Mouse (Mus musculus) mouse trophoblast stem cell (cell line): Measurements from ENCODE around the gene Fbln7.

Experiments
- in situ Hi-C, 2 experiments: fragments of 300-500 bp; cut with MseI, MboI; formaldehyde crosslinking; loops; 2 replicates in 1 of 2; 3 replicates in 1 of 2; pipeline ENCODE4 v1.15.1; 2025

Gene Fbln7

DNA sequence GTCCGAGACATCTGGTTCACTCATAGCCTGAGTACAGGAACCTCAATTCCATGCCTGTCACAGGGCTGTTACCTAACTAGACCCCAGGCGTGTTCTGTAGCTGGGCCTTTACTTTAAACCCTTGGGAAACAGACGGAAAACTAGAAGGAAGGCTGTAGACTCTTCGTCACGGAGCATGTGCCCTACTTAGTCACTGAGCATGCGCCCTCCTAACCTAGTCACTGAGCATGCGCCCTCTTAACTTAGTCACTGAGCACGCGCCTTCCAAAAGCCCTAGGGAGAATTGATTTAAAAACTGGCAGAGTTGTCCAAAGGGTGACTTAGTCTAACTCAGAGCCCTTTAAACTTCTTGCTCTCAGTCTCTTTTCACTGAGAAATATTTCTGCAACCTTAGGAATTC, at the start of gene Fbln7:
Fbln7 (plus strand) TSS at position 346 of the 400 bp plus-strand sequence.
- in situ Hi-C loops = no loop called here

DNA sequence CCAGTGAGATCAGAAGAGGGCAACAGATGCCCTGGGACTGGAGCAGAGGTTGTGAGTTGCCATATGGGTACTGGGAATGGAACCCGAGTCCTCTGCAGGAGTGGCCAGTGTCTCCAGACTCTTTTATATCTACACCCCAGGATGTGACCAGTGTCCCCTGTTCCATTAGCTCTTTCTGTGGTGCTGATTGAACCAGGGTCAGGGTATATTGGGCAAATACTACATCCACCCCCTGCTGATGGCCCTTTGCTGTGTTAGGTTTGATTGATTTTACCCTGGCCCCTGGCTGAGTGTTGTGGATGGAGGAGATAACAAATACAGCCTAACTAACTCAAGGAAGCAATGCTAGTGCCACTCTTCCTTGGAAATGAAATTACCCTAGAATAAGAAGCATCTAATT, 46.5 kb upstream of the Fbln7 start:
- in situ Hi-C loops = loop anchor here (5.0 kb wide), 1 partner anchor 119 kb away; the partner anchor contains the start of gene Mertk (in 2 of the 2)

DNA sequence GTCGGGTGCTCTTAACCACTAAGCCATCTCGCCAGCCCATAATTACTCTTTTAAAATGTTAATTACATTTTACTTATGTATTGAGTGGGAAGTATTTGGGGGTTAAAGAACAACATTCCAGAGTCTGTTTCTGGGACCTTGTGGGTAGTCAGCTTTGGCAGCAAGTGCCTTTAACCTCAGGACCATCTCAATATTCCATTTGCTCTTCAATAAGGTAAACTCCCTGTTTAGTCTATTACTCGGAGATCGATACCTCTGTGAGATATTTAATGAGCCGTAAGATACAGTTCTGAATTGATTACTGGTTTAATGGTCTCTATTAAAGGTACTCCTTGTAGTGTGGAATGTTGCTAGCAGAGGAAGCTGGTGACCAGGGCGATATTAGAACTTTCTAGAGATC, 45.9 kb upstream of the Fbln7 start:
- in situ Hi-C loops = loop anchor here (5.0 kb wide), 1 partner anchor 120 kb away; the partner anchor contains the start of gene Mertk (in 2 of the 2)

DNA sequence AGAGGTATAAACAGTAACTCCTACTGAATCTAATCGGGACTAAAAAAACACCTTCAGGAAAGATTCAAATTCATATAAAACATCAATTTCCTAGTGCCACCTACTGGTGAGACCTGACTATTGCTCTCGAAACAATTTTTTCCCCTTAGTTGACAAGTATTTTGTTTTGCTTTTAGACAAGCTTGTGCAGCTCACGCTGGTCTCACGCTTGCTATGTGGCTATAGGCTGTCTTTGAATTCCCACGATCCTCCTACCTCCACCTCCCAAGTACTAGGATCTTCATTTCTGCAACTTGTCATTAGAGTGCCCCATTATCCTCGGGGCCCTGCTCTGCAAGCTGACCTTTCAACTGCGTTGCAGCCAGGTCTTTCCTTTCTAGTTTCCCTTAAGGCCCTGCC, 45.4 kb upstream of the Fbln7 start:
- in situ Hi-C loops = loop anchor here (5.0 kb wide), 1 partner anchor 120 kb away; the partner anchor contains the start of gene Mertk (in 2 of the 2)

- in situ Hi-C loops = loop anchor here (5.0 kb wide), 1 partner anchor 121 kb away; the partner anchor contains the start of gene Mertk (in 2 of the 2)
These were observed 44.7 kb upstream of the Fbln7 start, which contains the start of gene Tmem87b for GRCm38 (mm10) chr2:128817786-128818681. Tmem87b (plus strand) TSS chr2:128818118.

GRCm38 (mm10) chr2:128818956-128819643, 43.7 kb upstream of the Fbln7 start:
- in situ Hi-C loops = loop anchor here (5.0 kb wide), 1 partner anchor 122 kb away; the partner anchor contains the start of gene Mertk (in 2 of the 2)

GRCm38 (mm10) chr2:128820631-128821030, 42.1 kb upstream of the Fbln7 start:
- in situ Hi-C loops = no loop called here

DNA sequence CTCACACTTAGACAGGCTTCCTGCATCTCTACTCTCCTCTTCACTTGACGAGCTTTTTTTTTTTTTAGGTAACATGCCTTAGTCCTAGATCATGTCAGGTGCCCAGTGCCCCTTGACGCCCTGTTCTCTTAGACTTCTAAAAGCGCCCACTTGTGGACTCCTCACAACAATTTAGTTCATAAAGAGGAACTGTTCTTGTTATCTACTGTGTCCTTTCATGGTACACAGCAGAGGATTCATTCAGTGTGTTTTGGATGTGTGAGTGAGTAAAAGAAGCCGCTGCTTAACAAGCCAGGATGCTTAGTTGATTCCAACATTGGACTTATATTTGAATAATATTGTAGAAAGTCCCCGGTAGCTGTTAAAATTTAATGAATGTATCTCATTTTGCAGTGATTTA, 38.9 kb upstream of the Fbln7 start:
- in situ Hi-C loops = no loop called here

- in situ Hi-C loops = no loop called here
These were observed 35.0 kb upstream of the Fbln7 start for GRCm38 (mm10) chr2:128827787-128828186.

DNA sequence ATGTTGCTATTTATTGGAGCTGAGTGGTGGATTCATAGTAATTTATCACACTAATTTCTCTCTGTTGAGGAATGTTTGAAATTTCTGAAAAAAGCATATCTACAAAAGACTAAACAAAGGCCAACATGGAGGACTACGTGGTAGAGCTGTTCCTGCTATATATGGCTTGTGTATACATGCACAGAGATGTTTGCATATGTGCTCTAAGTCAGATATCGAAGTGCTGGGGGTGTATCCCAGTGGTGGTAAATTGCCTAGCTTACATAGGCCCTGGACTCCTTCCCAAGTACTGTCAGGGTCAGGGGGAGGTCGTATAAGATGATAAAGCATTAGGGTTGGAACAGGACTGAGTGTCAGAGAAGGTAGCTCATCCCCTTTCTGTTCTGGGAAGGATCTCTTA, 30.2 kb upstream of the Fbln7 start:
- in situ Hi-C loops = no loop called here

- in situ Hi-C loops = no loop called here
These were observed 29.7 kb upstream of the Fbln7 start for GRCm38 (mm10) chr2:128833035-128833434.

DNA sequence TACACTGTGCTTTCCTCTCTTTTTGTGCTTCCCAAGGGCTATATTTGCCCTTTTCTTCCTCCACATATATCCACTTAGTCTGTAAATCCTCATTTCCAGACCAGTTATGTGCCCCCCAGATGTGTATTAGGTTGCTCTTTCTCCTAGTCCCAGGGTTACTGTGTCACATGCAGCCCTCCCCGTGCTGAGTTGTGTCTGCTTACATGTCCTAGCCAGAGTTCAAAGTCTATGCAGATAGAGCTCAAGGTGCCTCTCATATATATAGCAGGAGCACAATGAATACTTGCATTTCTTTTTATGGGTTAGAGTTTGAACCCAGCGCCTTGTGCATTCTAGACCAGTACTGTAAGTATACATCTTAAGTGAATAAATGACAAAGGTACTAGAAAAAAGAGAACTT, 29.3 kb upstream of the Fbln7 start:
- in situ Hi-C loops = no loop called here

DNA sequence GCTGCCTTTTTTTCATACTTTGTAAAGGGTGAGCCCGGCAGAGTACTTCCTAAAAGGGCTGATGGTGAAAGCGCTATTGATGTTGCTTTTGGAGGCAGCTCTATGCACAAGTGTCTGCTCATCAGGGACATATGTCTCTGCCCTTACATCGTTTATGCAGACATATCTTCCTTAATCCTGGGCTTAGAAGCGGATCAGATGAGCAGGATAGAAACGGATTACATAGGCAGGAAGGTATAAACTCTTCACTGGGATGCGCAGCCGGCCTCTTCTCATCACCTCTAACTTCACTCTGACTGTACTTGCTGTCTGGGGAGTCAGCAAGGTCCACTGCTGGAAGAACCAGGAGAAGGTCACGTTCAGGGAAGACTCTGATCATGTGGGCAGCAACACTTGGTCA, 25.2 kb upstream of the Fbln7 start:
- in situ Hi-C loops = no loop called here

- in situ Hi-C loops = no loop called here
These were observed 24.2 kb upstream of the Fbln7 start for GRCm38 (mm10) chr2:128838611-128839010.

DNA sequence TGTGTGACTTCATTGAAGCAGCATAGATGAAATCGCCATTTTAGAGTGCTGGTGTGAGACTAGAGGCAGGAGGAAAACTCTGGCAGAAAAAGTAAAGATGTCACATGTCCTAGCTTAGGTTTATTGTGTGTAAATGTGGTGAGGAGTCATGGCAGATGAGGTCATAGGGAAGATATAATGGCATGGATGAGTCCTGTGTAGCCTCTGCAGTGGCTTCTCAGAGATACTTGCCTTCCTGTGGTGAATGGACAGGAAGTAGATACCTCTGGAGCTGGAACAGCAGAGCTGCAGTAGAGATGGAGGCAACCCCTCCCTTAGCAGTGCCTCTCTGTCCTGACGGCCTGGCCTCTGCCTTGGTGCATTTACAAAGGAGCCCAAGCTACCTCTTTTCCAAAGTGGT, 23.3 kb upstream of the Fbln7 start:
- in situ Hi-C loops = no loop called here

- in situ Hi-C loops = no loop called here
These were observed 20.3 kb upstream of the Fbln7 start for GRCm38 (mm10) chr2:128842437-128842836.

GRCm38 (mm10) chr2:128850036-128850435, 12.7 kb upstream of the Fbln7 start:
- in situ Hi-C loops = no loop called here

DNA sequence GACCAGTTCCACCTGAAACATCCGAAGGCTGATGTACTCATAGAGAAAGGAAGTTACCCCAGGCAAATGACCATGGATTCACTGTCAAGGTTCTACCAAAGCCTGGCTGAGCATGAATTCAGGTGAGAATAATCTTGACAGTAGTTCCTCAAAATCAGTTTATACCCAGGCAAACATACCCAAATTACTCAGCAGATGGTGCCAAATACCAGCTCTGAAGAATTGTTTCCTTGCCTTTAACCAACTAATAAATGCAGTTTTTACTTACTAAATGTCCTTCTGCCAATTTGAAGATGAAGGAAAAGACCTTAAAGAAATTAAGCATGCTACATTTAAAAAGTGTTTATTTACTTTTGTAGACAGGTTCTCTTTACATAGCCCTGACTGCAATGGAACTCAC, 6.1 kb upstream of the Fbln7 start:
- in situ Hi-C loops = no loop called here

DNA sequence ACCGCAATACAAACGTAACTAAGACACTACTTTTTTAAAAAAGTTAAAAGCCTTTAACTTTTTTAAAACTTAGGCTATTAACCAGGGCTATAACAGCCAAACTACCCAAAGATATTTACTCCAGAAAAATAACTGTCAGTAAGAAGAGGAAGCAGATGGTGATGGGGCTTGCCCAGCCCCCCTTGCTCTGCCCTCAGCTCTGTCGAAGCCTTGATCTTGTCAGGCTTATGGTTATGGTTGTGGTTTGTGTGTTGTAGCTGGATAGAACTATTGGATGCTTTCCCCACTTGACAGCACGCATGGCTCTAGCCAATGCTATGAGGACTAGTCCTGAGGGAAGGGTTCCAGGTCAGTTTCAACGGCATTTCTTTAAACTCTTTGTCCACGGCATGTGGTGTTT, 3.8 kb upstream of the Fbln7 start:
- in situ Hi-C loops = no loop called here

GRCm38 (mm10) chr2:128859861-128860260, 2.9 kb upstream of the Fbln7 start:
- in situ Hi-C loops = no loop called here

- in situ Hi-C loops = no loop called here
These were observed 1.1 kb downstream of the Fbln7 start for GRCm38 (mm10) chr2:128863777-128864331.

DNA sequence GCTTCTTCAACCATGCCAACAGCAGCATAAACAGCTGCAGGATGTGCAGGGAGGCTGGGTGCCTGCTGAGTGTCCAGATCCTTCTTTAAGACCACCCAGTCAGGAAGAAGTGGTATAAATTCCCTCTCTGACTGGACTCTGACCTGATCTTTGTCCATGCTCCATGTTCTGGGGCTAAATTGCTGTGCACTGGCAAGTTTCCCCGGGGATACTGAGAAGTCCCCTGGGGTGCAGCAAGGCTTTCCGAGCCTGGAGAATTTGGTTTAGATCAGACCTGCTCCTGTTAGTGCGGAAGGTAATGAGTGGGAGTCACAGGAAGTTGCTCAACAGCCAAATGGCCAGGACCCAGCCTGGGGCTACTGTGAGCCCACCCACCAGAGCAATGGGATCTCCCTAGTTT, 2.3 kb downstream of the Fbln7 start:
- in situ Hi-C loops = no loop called here
